Mouse (Mus musculus): ENCODE measurements around the gene Atp9a. TPM values are rescaled to one million over a fixed set of nuclear protein-coding genes. Genes with fewer than 3 reads are reported as not detected.

Gene Atp9a
- polyA plus RNA-seq, 3 experiments from 2014 or later = 6.8 to 11.0 (median 10.6) TPM

- peak; percentile 66 for ATAC-seq
These were observed 146.5 kb downstream of the Atp9a start for GRCm38 (mm10) chr2:168595693-168596092.

GRCm38 (mm10) chr2:168593676-168594075 is 148.5 kb downstream of the Atp9a start:
- ATAC-seq = no peak

- no peak for ATAC-seq
These were observed 149.2 kb downstream of the Atp9a start for GRCm38 (mm10) chr2:168593004-168593403.

DNA sequence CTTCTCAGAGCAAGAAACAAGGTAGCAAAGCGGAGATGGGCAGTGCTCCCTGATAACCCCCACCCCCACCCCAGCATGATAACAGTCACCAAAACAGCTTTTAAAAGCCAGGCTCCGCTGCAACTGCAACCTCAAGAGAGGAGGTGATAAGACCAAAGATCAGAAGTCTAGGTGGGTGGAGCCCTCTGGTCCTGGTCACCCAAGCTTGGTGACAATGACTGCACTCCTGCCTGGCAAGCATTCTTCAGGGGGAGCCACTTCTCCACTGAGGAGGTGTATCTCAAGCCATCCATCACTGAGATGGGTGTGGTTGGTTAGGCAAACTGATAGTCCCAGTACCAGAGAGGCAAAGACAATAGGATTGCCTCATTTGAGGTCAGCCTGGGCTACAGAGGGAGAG is 151.1 kb downstream of the Atp9a start:
- peak; percentile 4 for ATAC-seq

DNA sequence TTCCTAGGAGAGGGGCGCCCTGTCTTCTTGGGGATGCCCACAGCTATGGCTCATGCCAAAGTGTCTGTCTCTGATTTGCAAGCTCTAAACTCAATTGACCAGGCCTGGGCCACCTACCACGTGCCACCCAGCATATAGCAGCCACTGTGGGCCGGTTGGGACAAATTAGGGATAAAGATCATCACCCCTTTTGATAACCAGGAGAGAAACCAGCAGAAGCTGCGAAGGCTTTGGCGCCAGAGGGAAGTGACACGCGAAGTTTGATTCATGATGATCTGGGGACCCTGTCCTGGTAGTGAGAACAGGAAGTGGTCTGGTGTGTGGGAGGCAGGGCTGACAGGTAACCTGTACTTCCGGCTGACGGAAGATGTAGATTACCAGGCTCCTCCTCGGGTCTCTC is 151.7 kb downstream of the Atp9a start:
- ATAC-seq = peak; percentile 71

DNA sequence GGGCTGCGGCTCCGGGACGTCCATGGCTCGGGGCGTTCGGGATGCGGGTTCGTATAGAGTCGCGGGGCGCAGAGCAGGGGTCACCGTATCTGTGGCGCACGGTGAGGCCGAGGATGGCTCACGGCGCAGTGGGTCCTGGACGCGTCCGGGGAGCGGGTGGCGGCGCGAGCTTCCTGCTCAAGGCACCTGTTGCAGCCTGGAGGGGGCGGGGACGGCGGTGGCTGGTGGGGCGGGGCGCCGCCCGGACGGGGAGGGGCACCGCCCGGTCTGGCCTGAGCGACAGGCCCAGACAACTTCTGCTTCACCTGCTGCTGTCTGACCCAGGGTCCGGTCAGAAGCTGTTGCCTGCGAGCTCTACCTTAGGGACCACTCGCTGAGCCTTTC is 152.0 kb downstream of the Atp9a start:
- peak; percentile 49 for ATAC-seq

- peak; percentile 62 for ATAC-seq
These were observed 152.6 kb downstream of the Atp9a start for GRCm38 (mm10) chr2:168589368-168590167.

GRCm38 (mm10) chr2:168588591-168589367 is 153.4 kb downstream of the Atp9a start:
- ATAC-seq = no peak

DNA sequence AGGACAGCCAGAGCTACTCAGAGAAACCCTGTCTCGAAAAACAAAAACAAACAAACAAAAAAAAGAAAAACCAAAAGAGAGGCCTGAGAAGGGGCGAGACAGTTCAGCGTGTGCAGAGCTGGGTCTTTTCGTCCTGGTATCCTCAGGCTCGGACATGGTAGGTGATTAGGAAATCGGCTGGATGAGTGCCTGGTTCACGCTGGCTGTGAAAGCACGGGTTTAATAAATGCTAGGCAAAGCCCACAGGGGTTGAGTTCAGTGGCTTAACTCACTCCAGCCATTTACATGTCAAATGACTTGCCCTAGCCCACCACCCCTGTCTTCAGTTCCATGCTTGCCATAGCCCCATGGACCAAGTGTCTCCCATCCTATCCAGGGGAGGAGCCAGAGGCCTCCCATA is 155.1 kb downstream of the Atp9a start:
- ATAC-seq = no peak

GRCm38 (mm10) chr2:168586512-168586911 is 155.7 kb downstream of the Atp9a start:
- no peak for ATAC-seq

DNA sequence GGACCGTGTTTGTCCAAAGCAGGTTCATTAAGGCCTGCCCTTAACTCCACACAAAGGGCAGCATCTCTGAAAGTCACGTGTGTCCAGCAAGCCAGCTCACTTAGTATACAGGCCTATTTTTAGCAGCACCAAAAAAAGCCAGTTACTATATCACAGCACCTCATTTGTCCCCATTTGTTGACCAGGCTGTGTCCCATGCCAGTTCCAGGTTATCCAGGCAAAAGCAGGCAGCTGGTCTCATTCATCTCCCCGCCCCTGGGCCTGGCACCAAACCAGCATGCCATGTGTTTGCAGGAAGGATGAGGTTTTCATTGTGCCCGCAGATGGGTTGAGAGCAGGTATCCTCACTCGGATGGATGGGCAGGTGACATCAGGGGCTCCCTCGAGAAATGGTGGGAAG is 157.4 kb downstream of the Atp9a start:
- no peak for ATAC-seq

Other genes with a start within 250 kb of the Atp9a start
- 10 to 100 TPM; 21.7 to 24.8 (median 23.1) TPM for gene Nfatc2, start 140.8 kb downstream of the Atp9a start, polyA plus RNA-seq (2017; shearing (Covaris generic))
- under 1 TPM in 1 of 3 experiments, not detected in 2; 0.13 TPM for gene Sall4, start 25.5 kb upstream of the Atp9a start, polyA plus RNA-seq (2017; shearing (Covaris generic))
- 10 to 100 TPM; 21.5 to 28.4 (median 24.7) TPM for gene Zfp64, start 213.2 kb upstream of the Atp9a start, polyA plus RNA-seq (2017; shearing (Covaris generic))